Mouse (Mus musculus) layer of hippocampus, adult 11-12 months (tissue): ENCODE results near the gene Cant1.

Source experiments
- DNase-seq: peaks from one replicate; pipeline ENCODE4 v3.0.0; 2022; ENCODE audit warnings: low spot score

Cant1 gene

DNA sequence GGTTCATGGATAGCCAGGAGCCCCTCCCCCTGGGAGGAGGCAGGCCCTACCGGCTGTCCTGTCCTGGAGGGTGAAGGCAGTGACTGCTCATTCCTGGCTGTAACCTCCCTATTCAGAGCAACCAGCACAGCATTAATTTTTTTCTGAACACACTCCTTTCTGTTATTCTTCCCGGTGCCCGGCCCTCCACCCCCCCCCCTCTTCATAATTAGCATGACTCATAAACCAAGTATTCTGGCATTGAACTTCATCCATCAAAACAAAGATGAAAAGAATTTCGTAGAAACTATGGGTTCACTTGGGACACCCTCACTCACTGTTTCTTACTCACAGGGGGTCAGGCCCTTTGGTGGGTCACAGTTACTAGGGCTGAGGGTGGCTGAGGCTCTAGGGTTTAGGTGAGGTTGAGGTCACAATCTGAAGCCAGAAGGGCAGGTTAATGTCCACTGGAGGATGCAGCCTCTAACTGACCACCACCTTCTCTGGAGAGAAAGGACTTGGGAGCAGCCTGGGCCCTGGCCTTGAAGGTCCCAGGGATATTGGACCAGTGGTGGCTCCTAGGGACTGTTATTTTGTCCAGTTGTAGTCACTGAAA lies 11.5 kb upstream of the Cant1 start:
- DNase-seq, result no peak

DNA sequence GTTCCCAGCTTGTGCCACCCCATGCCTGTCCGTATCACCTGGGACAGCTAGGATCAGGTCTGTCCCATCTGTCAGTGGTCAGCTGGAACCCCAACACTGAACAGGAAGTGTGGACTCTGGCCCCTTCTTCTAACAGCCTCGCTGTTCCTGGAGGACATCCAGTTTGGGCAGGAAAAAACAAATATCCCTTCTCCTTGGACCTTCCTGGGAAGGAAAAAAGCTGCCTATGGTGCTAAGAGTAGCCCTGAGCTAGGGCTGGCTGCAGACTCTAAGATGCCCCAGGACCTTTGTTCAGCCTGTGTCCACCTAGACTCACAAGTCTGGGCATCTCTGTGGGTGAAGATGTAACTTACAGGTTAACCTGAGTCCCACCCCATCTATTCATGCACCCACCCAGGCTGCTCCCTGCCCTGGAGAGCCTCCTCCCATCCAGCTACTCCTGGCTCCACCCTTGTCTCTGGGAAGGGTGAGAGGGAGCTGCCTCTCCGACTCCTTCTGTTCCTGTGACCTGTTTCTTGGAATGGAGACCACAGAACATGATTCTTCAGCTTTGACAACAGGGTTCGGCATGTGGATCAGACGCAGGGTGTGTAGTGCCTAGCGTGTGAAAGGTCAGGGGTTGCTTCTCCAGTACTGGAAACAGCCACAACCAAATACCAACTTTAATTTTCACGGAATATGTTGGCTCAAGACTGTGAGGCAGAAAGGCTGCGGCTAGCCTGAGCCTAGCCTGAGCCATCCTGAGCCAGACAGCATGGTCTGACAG lies 10.2 kb upstream of the Cant1 start:
- DNase-seq, result no peak

DNA sequence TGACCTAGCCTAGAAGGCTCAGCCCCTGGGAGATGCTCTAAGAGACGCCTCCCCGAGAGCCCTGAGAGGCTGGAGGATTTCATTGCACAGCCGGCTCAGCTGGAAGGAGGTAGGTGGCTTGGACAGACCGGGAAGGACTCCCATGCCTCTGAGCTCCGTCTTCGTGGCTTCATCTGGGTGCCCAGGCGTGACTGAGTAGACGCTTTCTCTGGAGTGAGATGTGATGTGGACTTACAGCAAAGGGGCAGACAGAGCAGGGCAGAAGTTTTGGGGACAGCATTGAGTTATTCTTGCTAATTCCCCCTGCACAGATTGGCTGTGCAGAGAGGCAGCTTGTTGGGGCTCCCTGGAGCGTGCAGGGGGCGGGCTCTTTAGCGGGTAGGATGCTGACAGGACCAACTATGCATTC lies 9.6 kb upstream of the Cant1 start:
- no peak for DNase-seq

DNA sequence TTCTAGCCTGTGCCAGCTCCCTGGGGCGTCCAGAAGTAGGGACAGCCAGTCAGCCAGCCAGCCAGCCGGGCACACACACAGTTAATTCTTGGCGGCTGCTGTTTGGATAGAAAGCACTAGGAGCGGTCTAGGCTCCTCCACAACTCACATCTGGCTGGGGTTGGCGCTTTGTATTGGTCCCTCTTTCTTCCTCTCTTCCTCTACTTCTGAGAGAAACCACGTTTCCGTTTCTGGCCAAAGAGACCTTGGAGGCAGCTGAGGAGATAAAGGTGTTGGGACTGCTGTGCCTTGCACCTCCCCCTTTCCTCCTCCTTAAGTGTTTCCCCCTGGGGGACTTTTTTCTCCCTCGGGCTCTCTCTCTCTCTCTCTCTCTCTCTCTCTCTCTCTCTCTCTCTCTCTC lies 9.1 kb upstream of the Cant1 start, which contains the start of gene C1qtnf1:
Gene C1qtnf1 (plus strand): TSS at position 218 of the 400 bp plus-strand sequence.
- DNase-seq, result no peak

DNA sequence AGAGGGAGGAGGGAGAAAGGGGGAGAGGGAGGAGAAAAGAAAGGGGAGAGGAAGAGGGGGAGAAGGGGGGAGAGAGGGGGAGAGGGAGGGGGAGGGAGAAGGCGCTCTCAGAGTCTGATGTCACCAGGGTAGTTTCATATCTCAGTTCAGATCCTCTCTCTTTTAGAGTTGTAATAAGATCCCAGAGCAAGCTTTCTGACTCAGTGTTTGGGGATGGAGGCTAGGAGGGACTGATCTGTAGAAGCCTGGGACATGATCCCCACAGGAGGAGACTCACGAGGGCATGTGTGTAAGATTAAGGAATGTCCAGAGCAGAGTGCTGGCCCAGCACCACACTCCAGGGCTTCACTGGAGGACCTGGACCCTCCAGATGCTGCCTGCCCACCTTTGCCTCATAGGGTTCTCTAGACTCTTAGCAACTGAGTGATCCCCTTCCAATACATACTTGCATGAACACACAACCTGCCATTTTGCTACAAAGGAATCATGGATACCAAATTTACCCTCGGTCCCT lies 8.4 kb upstream of the Cant1 start:
- DNase-seq, result no peak

DNA sequence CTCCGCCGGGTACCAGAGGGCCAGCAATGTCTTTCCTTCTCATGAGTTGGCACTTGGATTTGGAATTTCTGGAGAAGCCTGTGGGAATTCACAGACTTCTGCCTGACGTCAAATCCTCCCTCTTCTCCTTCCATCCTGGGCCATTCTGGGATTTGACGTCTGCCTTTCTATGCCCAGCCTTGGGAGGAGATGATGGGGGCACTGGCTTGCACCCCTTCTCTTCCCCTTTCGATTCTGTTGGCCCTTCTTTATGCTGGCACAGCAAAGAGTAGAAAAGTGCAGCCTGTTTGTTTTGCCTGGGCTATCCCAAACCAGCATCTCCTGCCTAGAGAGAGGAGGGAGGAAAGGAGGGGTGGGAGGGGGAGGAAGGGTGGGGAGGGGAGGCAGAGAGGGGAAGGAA lies 7.9 kb upstream of the Cant1 start:
- DNase-seq, result no peak

DNA sequence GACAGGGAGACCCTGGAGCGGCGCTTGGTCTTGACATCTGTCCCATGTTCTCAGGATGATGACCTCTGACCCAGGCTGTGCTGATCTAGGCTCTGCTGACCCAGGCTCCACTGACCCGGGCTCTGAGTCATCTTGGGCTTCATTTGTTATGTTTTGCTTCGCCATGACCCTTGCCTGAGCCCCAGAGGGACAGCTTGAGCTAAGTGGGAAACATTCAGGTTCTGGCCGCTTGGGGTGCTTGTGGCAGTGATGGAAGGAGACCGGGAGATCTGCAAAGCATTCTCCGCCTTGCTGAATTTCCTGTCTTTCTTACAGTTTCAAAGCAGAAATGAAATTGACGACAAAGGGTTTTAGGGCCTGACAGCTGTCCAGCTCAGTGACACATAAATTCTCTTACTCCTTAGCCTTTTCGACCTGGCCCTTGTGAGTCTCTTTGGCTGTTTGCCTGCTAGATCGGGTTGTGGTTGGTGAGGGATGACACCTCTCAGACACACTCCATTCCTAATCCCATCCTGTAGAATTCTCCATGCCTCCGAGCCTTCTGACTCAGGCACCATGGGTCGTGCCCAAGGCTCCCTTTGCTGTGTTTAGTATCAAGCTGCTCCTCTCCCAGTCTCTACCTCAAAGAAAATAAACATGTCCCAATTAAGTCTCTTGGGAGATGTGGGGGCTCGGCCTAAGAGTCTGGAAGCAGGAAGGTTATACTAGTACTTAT lies 5.9 kb upstream of the Cant1 start:
- DNase-seq, result no peak

DNA sequence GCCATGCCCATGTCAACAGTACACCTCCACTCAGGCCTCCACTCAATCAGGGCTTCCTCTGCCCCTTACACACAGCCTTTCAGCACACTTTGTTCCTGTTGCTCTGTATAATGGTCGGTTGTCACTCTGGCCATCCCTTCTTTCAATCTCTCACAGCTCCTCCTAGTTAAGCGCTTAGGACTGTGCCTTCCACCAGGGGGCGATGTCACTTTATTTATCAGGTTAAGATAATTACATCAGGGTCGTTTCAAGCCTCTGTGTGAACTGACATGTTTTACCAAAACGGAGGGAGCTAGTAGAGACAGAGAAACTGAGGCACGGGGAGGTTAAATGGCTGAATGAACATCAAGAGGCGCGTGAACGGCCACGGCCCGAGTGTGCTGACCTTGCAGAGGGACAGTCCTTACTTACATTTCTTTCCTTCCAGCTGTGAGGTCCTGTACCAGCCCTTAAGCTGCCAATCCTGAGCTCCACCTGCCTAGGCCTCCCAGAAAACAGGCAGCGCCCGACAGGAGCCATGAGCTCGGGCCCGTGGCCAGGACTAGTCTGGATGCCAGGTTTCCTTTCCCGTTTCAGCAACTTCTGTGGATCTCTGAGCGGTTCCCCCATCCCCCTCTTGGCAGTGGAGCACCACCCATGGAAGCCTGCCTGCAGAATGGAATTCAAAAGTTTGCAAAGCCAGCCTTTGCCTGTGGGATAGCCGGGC lies 4.5 kb upstream of the Cant1 start:
- peak; percentile 87 for DNase-seq

DNA sequence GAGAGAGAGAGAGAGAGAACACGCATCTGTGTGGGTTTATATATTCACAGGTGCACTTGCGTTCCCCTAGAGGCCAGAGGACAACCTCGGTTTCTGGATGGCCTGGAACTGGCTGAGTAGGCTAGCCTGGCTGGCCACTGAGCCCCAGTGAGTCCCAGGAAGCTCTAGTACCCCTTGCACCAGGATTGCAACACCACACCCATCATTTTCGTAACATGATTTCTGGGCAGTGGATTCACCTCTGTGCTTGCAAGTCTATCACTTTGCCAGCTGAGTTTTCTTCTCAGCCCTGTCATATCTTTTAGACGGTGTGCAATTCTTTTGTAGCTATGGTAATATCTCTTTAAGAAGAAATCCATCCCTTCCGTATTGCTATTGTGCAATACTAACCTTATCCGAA lies 1.4 kb upstream of the Cant1 start:
- no peak for DNase-seq

DNA sequence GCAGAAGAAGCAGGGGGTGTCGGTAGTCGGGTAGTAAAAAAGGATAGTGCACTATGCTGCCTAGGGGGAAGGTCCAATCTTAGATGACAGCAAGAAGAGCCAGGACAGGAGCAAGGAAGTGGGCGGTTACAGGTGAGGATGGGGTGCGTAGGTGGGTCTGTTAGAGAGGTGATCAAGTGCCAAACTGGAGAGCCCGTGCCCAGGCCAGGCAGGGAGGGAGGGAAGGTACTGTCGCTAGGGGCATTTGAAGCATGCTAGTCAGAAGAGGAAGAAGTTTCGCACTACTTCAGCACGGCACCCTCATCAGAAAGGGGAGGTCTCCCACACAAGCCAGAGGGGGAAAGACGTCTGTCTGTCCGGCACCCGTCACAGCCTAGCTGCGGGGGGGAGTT lies 448 bp downstream of the Cant1 start:
- DNase-seq, result peak; percentile 43

DNA sequence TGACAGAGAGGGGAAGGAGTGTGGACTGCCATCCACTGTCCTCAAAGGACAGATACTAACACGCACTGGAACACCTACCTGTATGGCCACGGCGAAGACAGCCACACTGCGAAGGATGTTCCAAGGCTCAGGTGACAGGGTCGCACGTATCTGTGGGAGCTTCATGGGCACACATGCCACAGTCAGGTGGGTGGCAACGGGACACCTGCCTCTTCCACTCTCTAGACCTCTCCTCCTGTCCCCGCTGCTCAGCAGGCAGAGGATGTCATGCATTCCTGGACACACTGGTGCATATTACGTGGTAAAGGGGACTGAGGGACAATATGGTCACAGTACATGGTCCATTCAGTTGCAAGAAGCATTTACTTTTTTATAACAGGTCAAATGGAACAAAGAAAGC lies 1.4 kb downstream of the Cant1 start:
- no peak for DNase-seq

DNA sequence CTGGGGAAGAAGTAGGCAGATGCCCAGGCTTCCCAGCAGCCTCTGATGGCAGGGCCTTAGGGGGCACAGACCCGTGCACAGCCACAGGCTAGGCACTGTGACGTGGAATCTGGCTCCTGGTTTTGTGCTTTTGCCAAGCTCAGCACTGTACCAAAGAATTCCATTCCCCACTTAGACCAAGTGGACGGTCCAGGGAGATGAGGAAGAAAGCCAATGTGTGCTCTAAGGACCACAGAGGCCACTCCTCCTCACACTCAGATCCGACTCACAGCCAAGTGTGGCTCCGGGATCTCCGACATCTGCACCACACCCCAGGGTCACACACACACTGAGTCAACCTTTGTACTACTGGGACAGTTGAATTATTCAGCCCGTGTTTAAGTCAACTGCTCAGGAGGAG lies 2.8 kb downstream of the Cant1 start:
- DNase-seq, result no peak

DNA sequence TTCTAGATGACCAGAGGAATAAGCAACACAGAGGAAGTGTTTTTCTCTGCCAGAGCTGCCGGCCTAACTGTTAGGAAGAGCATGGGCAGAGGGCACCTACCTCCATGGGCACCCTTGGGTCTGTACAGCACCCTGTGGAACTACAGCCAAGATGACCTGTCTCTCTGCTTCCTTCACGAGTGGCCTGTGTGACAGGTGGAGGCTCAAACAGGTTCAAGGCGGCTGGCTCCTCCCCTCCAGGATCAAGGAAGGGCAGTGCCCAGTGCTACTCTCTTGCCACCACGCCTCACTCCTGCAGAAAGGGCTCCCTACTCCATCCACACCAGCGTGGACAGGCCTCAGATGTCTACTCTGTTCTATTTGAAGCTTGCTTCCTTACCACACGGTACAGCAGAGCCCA lies 3.3 kb downstream of the Cant1 start:
- DNase-seq, result no peak

DNA sequence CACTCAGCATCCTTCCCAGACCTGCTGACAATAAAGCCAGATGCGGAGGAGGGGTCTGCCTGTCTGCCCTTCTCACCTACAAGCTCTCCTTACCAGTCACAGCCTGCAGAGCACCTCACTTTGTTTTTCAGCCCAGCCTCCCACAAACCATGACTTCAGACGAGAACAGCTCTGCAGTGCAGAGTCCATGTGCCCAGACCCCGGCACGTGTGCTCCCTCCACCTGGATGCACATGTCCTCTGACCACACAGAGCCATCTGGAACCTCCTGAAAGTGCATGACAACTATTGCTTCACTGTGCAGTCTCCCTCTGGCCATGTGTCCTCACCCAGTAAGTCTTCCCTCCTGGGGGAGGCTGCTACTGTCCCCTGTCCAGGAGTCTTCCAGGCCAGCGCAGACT lies 4.6 kb downstream of the Cant1 start:
- no peak for DNase-seq

DNA sequence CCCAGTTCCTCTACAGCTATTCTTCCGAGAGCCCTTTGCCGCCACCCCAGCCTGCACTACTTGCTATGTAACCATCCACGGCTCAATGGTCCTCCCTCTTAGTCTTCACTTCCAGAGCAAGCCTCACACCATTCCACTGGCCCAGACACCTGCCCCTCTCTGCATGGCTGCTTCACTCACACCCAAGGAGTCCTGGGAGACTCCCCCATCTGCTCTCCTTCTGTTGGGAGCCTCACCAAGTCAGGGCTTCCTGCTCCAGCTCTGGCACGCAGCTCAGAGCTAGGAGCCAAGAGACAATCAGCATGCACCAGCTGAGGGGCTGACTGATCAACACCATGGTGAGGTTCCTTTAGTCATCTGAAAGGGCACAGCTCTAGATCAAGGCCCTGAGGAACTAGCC lies 5.8 kb downstream of the Cant1 start:
- DNase-seq, result no peak

DNA sequence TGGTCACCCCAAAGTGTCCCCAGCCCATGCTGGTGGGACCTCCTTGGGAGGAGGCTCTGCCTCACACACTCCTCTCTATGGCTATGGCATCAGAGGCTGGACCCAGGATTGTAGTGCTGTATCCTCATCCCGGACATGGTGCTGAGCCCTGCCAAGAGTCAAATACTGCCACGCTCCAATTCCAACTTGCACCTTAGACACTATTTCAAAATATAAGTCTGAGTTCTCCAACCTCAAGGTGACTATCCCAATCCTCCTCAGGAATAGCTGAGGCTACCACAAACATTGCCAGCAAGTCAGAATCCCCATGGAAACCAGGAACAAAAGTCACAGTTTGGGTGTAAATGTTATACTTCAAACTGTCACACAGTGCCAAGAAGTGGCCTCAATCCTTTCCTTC lies 6.3 kb downstream of the Cant1 start:
- DNase-seq, result no peak

DNA sequence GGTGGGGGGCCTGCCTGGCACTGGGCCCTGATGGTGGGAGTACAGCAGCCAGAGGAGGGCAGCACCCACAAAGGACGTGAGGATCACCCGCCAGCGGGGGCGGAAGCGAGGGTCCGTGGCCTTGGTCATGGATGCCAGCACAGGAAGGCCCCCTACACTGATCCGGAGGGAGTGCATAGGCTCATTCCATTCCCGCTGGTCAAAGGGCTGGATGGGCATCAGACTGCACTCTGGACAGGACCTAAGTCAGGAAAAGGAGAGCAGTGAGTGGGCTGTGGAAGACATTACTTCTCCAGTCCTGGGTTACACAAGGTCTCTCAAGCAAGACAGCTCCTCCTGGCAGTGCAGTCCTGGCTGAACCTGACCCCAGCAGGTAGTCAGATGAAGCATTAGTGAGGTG lies 7.6 kb downstream of the Cant1 start:
- DNase-seq, result no peak

DNA sequence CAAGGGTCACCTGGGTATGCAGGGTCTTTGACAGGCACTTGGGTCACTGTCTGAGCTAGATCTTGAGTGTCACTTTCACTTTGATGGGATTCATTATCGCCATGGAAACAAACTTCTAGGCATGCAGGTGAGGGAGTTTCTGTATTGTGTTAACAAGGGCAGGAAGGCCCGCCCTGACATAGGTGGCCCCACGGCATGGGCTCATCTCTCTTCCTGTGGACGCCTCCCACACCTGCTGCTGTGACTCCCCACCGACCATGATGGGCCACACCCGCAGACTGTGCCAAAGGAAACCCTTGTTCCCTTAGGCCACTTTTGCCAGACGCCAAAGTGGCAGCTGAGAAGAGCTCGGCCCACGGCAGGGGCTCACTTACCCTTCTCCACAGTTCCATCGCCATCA lies 8.4 kb downstream of the Cant1 start:
- no peak for DNase-seq

DNA sequence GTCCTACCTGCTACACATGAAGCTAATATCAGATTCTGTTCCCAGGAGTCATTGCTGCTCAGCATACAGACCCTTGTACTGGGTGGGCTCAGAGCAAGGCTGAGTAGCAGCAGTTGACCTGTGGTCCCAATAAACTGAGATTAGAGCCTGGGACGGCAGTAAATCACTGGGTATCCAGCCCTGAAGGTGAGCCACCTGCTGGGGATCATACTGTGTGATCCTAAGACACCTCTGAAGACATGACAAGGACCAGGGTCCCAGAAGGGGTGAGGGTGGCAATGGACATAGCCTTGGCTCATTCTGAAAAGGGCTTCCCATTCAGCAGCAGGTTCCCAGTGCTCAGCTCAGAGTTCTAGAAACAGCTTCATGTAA lies 8.8 kb downstream of the Cant1 start:
- DNase-seq, result no peak

DNA sequence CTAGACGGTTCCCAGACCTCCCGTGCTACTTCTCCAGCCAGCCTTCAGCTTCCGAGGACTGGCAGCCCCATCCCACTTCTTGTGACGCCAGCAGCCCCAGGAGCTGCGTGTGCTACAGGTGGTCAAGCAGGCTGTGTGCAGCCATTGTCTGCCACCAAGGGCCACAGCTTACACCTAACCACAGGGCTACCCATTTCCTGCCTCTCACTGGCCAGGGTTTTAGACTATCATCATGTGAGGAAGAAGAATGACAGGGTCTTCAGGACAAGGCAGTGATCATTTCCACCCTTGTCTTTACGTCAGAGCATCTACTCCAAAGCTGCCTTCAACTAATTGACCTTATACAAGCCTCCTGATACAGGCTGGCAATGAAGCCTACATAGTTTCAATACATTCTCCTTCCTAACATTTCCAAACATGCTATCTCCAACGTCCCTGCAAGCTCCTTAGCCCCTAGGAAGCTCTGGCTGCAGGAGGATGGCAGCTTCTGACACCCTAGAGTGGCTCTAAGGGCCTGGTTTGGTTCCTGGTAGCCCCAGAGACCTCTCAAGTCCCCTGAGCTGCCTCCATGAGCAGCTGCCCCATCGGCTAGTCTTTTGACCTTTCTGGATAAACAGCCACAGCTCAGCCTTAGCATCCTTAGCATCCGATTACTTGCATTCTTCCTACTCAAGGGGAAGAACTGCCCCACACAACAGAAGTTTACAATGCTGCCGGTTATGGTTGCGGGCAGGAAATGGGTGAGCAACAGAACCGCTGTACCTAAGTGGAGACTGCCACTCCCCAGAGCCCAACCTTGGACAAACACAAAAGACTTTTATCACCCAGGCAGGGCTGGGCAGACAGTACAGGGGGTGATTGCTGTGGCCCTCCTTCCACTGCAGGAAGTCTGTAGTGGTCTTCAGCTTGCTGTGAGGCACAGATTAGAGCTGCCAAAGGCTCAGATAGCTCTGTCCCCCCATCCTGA lies 9.5 kb downstream of the Cant1 start:
- no peak for DNase-seq

DNA sequence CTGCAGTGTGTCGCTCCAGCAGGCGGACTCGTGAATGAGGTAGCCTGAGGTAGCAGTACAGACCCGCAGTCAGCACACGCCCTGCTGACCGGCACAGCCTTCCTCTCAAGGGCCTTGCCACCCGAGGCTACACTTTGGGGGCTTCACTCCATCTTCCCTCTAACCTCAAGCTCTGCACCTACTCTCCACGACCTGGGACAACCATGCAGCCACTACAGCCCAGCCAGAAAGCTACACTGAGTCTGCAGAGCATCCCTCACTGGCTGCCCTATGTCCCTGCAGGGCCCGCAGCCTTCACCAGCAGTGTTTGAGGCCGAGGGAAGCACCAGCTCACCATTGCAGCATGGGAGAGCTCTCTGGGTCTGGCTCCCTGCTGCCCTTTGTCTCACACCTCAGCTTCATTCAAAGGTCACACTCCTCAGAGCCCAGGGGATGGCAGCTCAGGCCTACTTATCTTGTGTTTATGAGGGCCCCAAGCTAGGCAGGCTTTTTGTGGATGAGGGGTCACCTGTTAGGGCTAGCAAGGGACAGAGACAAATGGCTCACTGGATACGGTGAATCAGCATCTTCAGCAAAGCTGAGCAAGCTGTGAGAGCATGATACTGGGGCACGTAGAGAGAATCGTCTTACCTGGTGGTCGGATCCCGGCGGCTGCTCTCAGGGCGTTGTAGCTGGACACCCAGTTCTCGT lies 10.7 kb downstream of the Cant1 start:
- no peak for DNase-seq
